Mouse (Mus musculus) megakaryocyte, embryonic 14.5 days (primary cell): Measurements from ENCODE around the gene Plxna1.

Source experiments
- FLI1 ChIP-seq: IDR thresholded peaks from 2 replicates; pipeline ENCODE4 v1.6.1; 2012; ENCODE audit warnings: low read length, inconsistent platforms, mixed read lengths
- GATA1 ChIP-seq: IDR thresholded peaks from 3 replicates; pipeline ENCODE4 v1.6.1; 2012; ENCODE audit warnings: mixed read lengths, low read length, inconsistent platforms, borderline replicate concordance

GRCm38 (mm10) chr6:89308213-89308973, 54.0 kb downstream of the Plxna1 start:
- peak; percentile 57; the same call in 1 of the 3 replicates for TF ChIP-seq GATA1
- no peak for TF ChIP-seq FLI1
